Mouse (Mus musculus) limb, embryonic 11.5 days (tissue): ENCODE data around the gene Nxph3. TPM values are rescaled to one million over a fixed set of nuclear protein-coding genes. Genes with fewer than 3 reads are reported as not detected.

ENCODE experiments used
- ATAC-seq: fragments of 200-750 bp; cut with Nextera tagmentation; 2 replicates; pipeline ENCODE4 v1.8.0; 2017; ENCODE audit warnings: low read depth; ENCODE audit not compliant: insufficient number of reproducible peaks, low FRiP score, low TSS enrichment
- DNase-seq: peaks from one replicate; pipeline ENCODE4 v3.0.0-alpha.2; 2015; ENCODE audit warnings: low spot score
- H3K27ac ChIP-seq: fragments of 300-500 bp; sonication (generic); replicated peaks from 2 replicates; pipeline ENCODE4 v1.5.1; 2014; ENCODE audit warnings: low read depth, mild to moderate bottlenecking, low read length
- H3K27me3 ChIP-seq: fragments of 300-500 bp; sonication (generic); 2 replicates; pipeline ENCODE4 v1.6.1; 2014; ENCODE audit warnings: mild to moderate bottlenecking, low read length, mixed read lengths; ENCODE audit not compliant: control insufficient read depth, insufficient read depth
- H3K36me3 ChIP-seq: fragments of 300-500 bp; sonication (generic); 2 replicates; pipeline ENCODE4 v1.6.1; 2014; ENCODE audit warnings: mild to moderate bottlenecking, low read length, moderate library complexity, mixed read lengths; ENCODE audit not compliant: control insufficient read depth, insufficient read depth
- H3K4me1 ChIP-seq: fragments of 300-500 bp; sonication (generic); 2 replicates; pipeline ENCODE4 v1.6.1; 2014; ENCODE audit warnings: low read length, mixed read lengths; ENCODE audit not compliant: control insufficient read depth, insufficient read depth
- H3K4me2 ChIP-seq: fragments of 300-500 bp; sonication (generic); 2 replicates; pipeline ENCODE4 v1.6.1; 2014; ENCODE audit warnings: low read depth, mild to moderate bottlenecking, moderate library complexity; ENCODE audit not compliant: severe bottlenecking
- H3K4me3 ChIP-seq: fragments of 300-500 bp; sonication (generic); 2 replicates; pipeline ENCODE4 v1.5.1; 2014; ENCODE audit warnings: low read depth, low read length
- H3K9ac ChIP-seq: fragments of 300-500 bp; sonication (generic); 2 replicates; pipeline ENCODE4 v1.6.1; 2014; ENCODE audit warnings: mild to moderate bottlenecking, low read length
- H3K9me3 ChIP-seq: fragments of 300-500 bp; sonication (generic); 2 replicates; pipeline ENCODE4 v1.6.1; 2016; ENCODE audit warnings: low read length; ENCODE audit not compliant: control insufficient read depth
- WGBS: fragments of 180-500 bp; shearing (Covaris S2); extraction: QIAGEN DNeasy Blood & Tissue Kit; methylation state at CpG from one replicate; pipeline ENCODE4 v1.1.7; 2014; 5-methylcytosine and 5-hydroxymethylcytosine counted together
- polyA plus RNA-seq: library from polyadenylated mRNA; unstranded; fragments of >200 nt; fragmentation: Nextera tagmentation; extraction: Ambion mirVana; gene quantifications from 2 replicates; pipeline ENCODE4 v1.2.1, GENCODE M21; 2014

Gene Nxph3
- polyA plus RNA-seq, 1 experiment from 2014 or later = 1.5 TPM

DNA sequence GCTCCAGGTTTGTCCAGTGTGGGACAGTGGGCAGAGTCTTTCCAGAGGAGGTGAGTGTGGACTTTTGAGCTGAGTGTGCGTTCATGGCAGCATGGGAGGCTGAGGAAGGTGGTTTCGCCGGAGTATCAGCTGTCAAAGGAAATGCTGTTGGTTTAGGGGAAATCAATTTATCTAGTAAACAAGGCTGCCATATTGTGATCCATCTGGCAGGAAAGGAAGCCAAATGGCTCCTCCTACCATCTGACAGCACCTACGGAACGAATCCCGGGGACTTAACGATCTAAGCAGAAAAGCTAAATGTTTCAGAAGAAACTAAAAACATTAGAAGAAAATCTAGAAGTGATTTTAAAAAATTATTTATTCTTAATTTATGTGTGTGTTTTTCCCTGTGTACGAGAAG lies 12.9 kb upstream of the Nxph3 start:
- ATAC-seq = no peak
- H3K27me3 ChIP-seq = no peaks in the 10 kb centered on the region
- DNase-seq = no peak
- 87% methylated on average over 8 of the region's 8 CpGs for WGBS
- no peak overlapping the region for H3K4me3 ChIP-seq
- no peaks in the 10 kb centered on the region for H3K9me3 ChIP-seq
- no peak overlapping the region for H3K4me2 ChIP-seq
- no peak overlapping the region for H3K9ac ChIP-seq
- no peaks in the 10 kb centered on the region; the same call in none of the 2 replicates for H3K4me1 ChIP-seq
- H3K27ac ChIP-seq = no peak overlapping the region
- H3K36me3 ChIP-seq = no peaks in the 10 kb centered on the region

DNA sequence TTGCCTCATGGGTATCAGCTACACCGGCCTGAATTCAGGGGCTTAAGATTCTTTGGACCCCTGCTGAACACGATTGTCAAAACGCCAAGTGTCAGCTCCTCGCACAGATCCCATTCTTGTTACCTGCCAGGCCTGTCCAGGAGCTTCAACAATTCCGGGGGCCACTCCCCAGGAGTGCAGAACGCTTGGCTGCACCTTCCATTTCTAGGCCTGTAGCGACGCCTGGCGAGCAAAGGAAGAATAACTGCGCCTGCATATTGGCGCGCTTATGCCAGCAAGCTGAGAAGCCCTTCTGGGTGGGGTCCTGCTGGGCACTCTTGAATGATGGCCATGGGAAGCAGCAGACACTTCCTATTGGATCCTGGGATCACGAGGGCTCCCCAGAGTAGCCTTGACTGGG lies 7.2 kb upstream of the Nxph3 start:
- no peak overlapping the region for H3K4me3 ChIP-seq
- H3K9ac ChIP-seq = no peak overlapping the region
- DNase-seq = peak; percentile 90
- no peak for ATAC-seq
- H3K4me1 ChIP-seq = peaks cover 7% of the 10 kb centered on the region
- H3K27me3 ChIP-seq = no peaks in the 10 kb centered on the region
- H3K27ac ChIP-seq = no peak overlapping the region
- WGBS = 2% methylated on average over 13 of the region's 13 CpGs
- H3K9me3 ChIP-seq = no peaks in the 10 kb centered on the region
- peak overlapping the region; percentile 20 for H3K4me2 ChIP-seq
- no peaks in the 10 kb centered on the region for H3K36me3 ChIP-seq

DNA sequence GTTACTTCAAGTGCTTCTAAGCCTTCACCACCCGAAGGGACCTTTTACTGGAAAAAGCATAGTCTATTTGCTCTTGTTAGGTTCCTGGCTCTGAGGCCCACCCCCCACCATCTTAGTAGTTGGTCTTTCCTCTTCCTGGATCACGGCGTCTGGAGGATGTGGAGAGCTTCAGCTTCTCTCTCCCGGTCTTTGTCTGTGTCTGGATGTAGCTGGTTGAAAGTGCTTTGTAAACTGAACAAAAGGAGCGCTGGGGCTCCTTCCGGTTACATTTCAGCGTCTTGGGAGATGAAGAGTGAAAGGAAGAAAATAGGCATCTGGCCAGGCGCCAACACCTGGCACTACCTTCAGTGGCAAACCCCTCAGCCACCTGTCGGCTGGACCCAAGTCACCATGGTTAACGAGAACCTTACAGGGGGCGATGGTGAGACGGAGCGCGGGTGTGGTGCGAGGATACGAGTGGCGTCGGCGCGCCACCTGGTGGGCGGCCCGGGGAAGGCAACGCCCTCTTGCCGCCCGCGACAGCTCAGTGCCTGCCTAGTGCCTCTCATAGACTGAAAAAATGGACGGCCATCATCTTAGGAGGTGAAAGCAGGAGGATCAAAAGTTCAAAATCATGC lies 6.2 kb upstream of the Nxph3 start:
- no peak overlapping the region for H3K4me3 ChIP-seq

DNA sequence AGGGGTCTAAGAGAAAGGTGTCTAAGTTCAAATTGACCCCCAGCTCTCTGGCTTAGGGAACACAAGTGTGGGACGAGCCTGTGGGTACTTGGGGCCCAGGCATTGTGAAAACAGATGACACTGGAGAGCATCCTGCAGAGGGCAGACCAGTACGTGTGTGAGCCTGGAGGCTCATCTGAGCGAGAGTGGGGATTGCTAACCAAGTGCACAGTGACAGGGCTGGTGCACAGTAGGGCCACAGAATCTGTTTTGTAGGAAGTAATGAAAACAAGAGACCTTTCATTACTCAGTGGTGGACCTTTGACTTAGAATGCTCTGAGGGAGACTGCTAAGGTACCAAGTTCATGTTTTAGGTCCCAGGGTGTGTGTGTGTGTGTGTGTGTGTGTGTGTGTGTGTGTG lies 5.6 kb upstream of the Nxph3 start:
- Histone ChIP-seq H3K4me1 (peaks cover 16% of the 10 kb centered on the region), H3K36me3 (no peaks in the 10 kb centered on the region), H3K27me3 (peaks cover 4% of the 10 kb centered on the region), H3K9ac (no peak overlapping the region), H3K4me2 (no peak overlapping the region), H3K4me3 (no peak overlapping the region), H3K9me3 (no peaks in the 10 kb centered on the region), H3K27ac (no peak overlapping the region)
- no peak for ATAC-seq
- WGBS = 62% methylated on average over 3 of the region's 3 CpGs
- no peak for DNase-seq

More for the DNA sequence above, 6.2 kb upstream of the Nxph3 start:
- H3K27ac ChIP-seq = no peak overlapping the region
- no peak overlapping the region for H3K9ac ChIP-seq
- WGBS = 9% methylated on average over 27 of the region's 27 CpGs
- H3K27me3 ChIP-seq = peaks cover 2% of the 10 kb centered on the region; the same call in 1 of the 2 replicates
- H3K36me3 ChIP-seq = no peaks in the 10 kb centered on the region
- peak; percentile 94 for DNase-seq
- H3K4me1 ChIP-seq = peaks cover 14% of the 10 kb centered on the region
- H3K4me2 ChIP-seq = peak overlapping the region; percentile 21; the same call in 1 of the 2 replicates
- H3K9me3 ChIP-seq = no peaks in the 10 kb centered on the region
- ATAC-seq = peak; percentile 51; the same call in 1 of the 2 replicates

DNA sequence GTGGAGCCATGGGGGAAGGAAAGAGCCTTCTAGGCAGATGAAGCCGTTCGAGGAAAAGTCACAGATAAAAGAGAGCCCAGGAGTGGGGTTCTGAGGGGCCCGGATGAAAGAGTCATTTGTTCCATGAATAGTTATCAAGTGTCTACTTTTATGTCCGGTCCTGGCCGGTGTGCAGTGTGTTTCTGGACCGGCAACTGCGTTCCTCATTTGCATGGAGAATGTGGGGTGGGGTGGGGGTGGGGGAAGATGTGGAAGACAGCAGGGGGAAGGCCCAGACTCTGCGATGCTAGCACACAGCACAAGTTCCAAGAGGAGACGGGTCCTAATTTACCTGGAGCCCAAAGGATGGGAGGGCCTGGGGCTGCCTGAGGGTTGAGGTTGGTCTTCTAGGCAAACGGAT lies 4.9 kb upstream of the Nxph3 start:
- ATAC-seq = no peak
- H3K4me2 ChIP-seq = no peak overlapping the region
- H3K36me3 ChIP-seq = no peaks in the 10 kb centered on the region
- H3K4me3 ChIP-seq = no peak overlapping the region
- no peak for DNase-seq
- WGBS = 71% methylated on average over 10 of the region's 10 CpGs
- H3K9ac ChIP-seq = no peak overlapping the region
- no peaks in the 10 kb centered on the region for H3K9me3 ChIP-seq
- H3K27me3 ChIP-seq = peaks cover 8% of the 10 kb centered on the region
- H3K4me1 ChIP-seq = peaks cover 16% of the 10 kb centered on the region
- H3K27ac ChIP-seq = no peak overlapping the region

DNA sequence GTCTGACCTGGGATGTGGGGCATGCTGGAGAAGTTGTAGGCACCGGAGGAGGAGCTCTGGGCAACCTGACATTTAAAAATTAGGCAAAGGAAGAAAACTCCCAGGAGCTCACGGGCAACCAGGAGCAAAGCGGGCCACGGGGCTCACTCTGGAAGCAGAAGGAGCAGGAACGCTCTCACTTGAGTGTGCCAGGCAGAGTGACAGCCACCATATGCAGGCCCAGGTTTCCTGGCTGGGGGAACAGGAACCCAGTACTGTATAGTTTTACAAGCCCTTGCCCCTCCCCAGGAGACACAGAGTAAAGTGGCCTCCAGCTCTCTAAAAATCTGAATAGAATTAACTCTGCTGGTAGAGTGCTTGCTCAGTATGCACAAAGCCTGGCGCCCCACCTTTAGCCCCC lies 2.8 kb upstream of the Nxph3 start:
- no peaks in the 10 kb centered on the region for H3K9me3 ChIP-seq
- no peak overlapping the region for H3K4me3 ChIP-seq
- DNase-seq (no peak), ATAC-seq (no peak)
- H3K9ac ChIP-seq = no peak overlapping the region; the same call in 1 of the 2 replicates
- WGBS = 36% methylated on average over 6 of the region's 6 CpGs
- H3K27me3 ChIP-seq = peaks cover 20% of the 10 kb centered on the region
- H3K4me1 ChIP-seq = peaks cover 16% of the 10 kb centered on the region
- no peaks in the 10 kb centered on the region for H3K36me3 ChIP-seq
- peak overlapping the region; percentile 16; the same call in 1 of the 2 replicates for H3K4me2 ChIP-seq
- peak overlapping the region; percentile 63 for H3K27ac ChIP-seq

DNA sequence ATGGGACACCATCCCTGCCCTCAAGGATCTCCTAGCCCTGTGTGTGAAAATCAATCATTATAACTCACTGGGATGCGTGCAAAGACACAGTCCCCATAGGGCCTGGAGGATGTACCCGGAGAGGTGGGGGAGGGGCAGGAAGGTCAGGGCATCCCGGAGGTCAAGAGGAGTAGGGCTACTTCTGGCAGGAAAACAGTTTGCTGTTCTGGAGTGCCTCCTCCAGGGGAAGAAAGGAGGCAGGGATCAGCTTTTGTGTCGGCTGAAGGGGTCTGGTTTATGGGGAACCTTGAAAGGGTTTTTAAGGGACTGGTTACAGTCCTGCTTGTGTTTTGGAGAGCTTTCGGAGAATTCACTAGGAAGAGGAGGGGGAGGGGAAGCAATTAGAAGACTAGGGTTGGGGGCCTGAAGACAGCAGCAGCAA lies 2.1 kb upstream of the Nxph3 start:
- Histone ChIP-seq H3K4me1 (peaks cover 16% of the 10 kb centered on the region), H3K4me2 (peak overlapping the region; percentile 16; the same call in 1 of the 2 replicates), H3K4me3 (no peak overlapping the region), H3K27me3 (peaks cover 20% of the 10 kb centered on the region), H3K27ac (peak overlapping the region; percentile 63), H3K9me3 (no peaks in the 10 kb centered on the region), H3K36me3 (no peaks in the 10 kb centered on the region), H3K9ac (no peak overlapping the region; the same call in 1 of the 2 replicates)
- DNase-seq = peak; percentile 62
- ATAC-seq = no peak
- WGBS = under 1% methylated on average over 5 of the region's 5 CpGs

DNA sequence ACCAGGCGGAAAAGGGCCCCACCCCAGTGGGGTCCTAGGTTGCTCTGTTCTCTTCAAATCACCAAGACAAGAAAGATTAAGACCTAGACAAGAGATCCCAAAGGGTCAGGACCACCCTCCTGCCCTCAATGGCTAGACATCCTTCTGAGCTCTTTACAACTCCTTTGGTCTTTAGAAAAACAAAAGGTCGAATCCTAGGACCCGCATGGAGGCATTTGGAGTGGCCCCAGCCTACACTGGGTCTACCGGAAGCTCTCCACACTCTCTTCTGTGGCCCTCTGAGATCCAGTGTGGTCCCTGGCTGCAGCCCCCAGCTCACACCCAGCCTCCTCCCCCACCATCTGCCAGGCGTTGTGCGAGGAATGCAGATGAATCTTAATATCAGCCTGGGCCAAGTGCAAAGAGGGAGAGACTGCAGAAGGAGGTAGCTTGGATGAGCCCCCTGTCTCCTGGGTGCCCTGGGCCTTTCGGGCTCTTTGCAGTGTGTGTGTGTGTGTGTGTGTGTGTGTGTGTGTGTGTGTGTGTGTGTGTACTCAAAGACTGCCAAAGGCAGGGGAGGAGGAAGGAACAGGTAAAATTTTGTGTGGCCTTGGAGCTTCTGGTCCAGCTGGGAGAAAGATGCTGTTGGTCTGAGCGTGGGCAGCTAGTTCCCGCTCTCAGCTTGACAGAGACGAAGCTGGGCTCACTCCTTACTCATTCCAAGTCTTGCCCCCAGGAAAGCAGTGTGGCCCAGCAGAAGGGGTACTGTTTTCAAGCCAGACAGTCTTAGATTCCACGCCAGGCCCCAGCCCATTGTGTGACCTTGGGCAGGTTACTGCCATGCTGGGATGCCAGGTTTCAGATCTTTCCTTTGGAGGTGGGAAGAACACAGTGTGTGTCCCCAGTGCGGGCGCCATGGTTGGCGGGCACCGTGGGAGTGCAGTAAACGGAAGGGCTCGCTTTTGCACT lies 1.3 kb upstream of the Nxph3 start:
- Histone ChIP-seq H3K9ac (no peak overlapping the region), H3K27me3 (peaks cover 20% of the 10 kb centered on the region), H3K27ac (no peak overlapping the region), H3K4me3 (0 out of 2 replicates have a peak overlapping the region, but pooled peaks have one; percentile 56), H3K9me3 (no peaks in the 10 kb centered on the region), H3K4me2 (peak overlapping the region; percentile 99; the same call in 1 of the 2 replicates), H3K36me3 (no peaks in the 10 kb centered on the region), H3K4me1 (peaks cover 16% of the 10 kb centered on the region)
- ATAC-seq (no peak), DNase-seq (no peak)
- 43% methylated on average over 17 of the region's 17 CpGs for WGBS
